8 mouse cellular contexts compared by ENCODE assay signal in the genomic region with DNA sequence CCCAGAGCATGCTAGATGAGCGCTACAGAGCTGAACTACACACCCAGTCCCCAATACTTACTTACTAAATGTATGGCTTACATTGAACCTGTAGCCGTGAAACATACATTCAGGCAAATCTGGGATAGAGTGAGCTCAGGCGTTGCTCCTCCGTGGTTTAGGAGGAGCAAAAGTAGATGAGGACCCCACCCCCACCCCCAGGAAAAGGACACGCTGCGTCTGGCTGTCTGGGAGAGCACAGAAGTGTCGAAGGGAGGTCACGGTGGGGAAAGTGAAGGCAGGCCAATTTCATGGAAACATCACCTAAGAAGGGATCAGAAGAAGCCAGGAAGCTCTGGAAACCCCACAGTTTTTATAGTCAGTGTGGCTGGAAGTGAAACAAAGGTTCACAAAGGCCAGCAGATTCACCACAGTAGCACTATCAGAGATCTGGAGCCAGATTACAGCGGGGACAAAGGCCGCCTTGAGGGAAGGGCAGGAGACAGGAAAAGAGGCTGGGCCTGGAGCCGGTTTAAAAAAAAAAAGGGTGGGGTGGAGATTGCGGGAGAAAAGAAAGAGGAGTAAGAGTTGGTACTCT. TPM values are rescaled to one million over a fixed set of nuclear protein-coding genes. Genes with fewer than 3 reads are reported as not detected.
DNase-seq lines count a peak whose midpoint lies in the region; ATAC-seq and TF ChIP-seq lines count a peak whose summit lies in the region.

No protein-coding gene starts in this region.

- H3K79me2 ChIP-seq in myocyte (ENCODE audit: control insufficient read depth, insufficient read depth): no peaks in the 10 kb centered on the region

- H3K9me3 ChIP-seq in intestine, embryonic 14.5 days (ENCODE audit: control insufficient read depth, low read length): no peaks in the 10 kb centered on the region

- H3K4me1 ChIP-seq in cortical plate, adult 2 months (ENCODE audit: control insufficient read depth, insufficient read depth, low read length): peaks cover 4% of the 10 kb centered on the region
- peaks cover 9% of the 10 kb centered on the region for H3K4me1 ChIP-seq in intestine, embryonic 14.5 days (replicated peaks; ENCODE audit: control insufficient read depth, insufficient read depth, low read length)

- peak overlapping the region; percentile 76 for H3K9ac ChIP-seq in intestine, embryonic 14.5 days (ENCODE audit: low read length)

- no peak for DNase-seq in left cerebral cortex, adult 2 months (ENCODE audit: extremely low spot score in 1 of 2, low spot score in 2 of 2)
- DNase-seq in left cerebral cortex, adult 11 months (ENCODE audit: low spot score): no peak
- no peak for DNase-seq in intestine, embryonic 14.5 days (ENCODE audit: low spot score)
- no peak for DNase-seq in ovary, postnatal 36 days (ENCODE audit: low spot score)
- DNase-seq in adrenal gland, adult 18-20 months (ENCODE audit: low spot score in 2 of 2): no peak
- DNase-seq in B cell, adult 2 months: no peak

- ATAC-seq in intestine, embryonic 14.5 days (replicated peaks; ENCODE audit: low FRiP score, low TSS enrichment, low read depth): 0 out of 2 replicates have a peak, but pooled peaks have one; percentile 12

- TF ChIP-seq CTCF in left cerebral cortex, adult 2 months (IDR thresholded peaks at IDR 0.05): no peak
- TF ChIP-seq CTCF in cortical plate, adult 2 months (IDR thresholded peaks at IDR 0.05; ENCODE audit: extremely low read depth, insufficient read depth, low read length): no peak

- H3K27me3 ChIP-seq in intestine, embryonic 14.5 days (replicated peaks; ENCODE audit: control insufficient read depth, insufficient read depth, low read length): no peaks in the 10 kb centered on the region
- no peaks in the 10 kb centered on the region for H3K27me3 ChIP-seq in myocyte (ENCODE audit: control insufficient read depth, insufficient read depth, insufficient read length)

- peak overlapping the region; percentile 69 for H3K4me2 ChIP-seq in intestine, embryonic 14.5 days (ENCODE audit: low read length)
- H3K4me2 ChIP-seq in myocyte (ENCODE audit: low read depth): peak overlapping the region; percentile 97

- H3K4me3 ChIP-seq in left cerebral cortex, adult 2 months: peak overlapping the region; percentile 61
- H3K4me3 ChIP-seq in cortical plate, adult 2 months (ENCODE audit: insufficient read depth, low read length): peak overlapping the region; percentile 38
- peak overlapping the region; percentile 47 for H3K4me3 ChIP-seq in intestine, embryonic 14.5 days (ENCODE audit: low read depth, low read length)
- H3K4me3 ChIP-seq in myocyte: peak overlapping the region; percentile 45

- WGBS in intestine, embryonic 14.5 days: 2% methylated on average over 12 of the region's 12 CpGs

- peak overlapping the region; percentile 70 for H3K27ac ChIP-seq in left cerebral cortex, adult 2 months
- H3K27ac ChIP-seq in cortical plate, adult 2 months (ENCODE audit: insufficient read depth, low read length): peak overlapping the region; percentile 31; the same call in 1 of the 2 replicates
- H3K27ac ChIP-seq in intestine, embryonic 14.5 days (ENCODE audit: low read depth): peak overlapping the region; percentile 95

- H3K36me3 ChIP-seq in intestine, embryonic 14.5 days (ENCODE audit: control insufficient read depth, insufficient read depth, low read length): no peaks in the 10 kb centered on the region
- H3K36me3 ChIP-seq in myocyte (ENCODE audit: control insufficient read depth, insufficient read depth): no peaks in the 10 kb centered on the region

- TF ChIP-seq POLR2A in cortical plate, adult 2 months (IDR thresholded peaks at IDR 0.05; ENCODE audit: extremely low read depth, insufficient read depth, low read length): no peak
- no peak for TF ChIP-seq POLR2A in myocyte (IDR thresholded peaks at IDR 0.05; ENCODE audit: insufficient read length, low read depth)

- H3ac ChIP-seq in myocyte (ENCODE audit: control insufficient read depth, insufficient read length): peak overlapping the region; percentile 3

- intact Hi-C loops in left cerebral cortex, adult 2 months (cut with DNase I): loop anchor here (2.0 kb wide), 1 partner anchor 19 kb away; a partner anchor contains a TSS

TF ChIP-seq in myocyte, 11 proteins besides CTCF, POLR2A, EP300 and RAD21:
- no peak for TF ChIP-seq MAX (IDR thresholded peaks at IDR 0.05; ENCODE audit: low read depth)
- no peak for TF ChIP-seq MYOD1 (IDR thresholded peaks at IDR 0.05; ENCODE audit: control insufficient read depth in 1 of 3, insufficient read length in 2 of 3, low read depth in 2 of 3)
- no peak for TF ChIP-seq USF1 (IDR thresholded peaks at IDR 0.05; ENCODE audit: low read depth)
- TF ChIP-seq SRF (IDR thresholded peaks at IDR 0.05; ENCODE audit: control insufficient read depth, insufficient read length, low read depth): no peak
- no peak for TF ChIP-seq CEBPB (IDR thresholded peaks at IDR 0.05; ENCODE audit: insufficient read depth, poor library complexity, severe bottlenecking)
- TF ChIP-seq POLR2AphosphoS2 (IDR thresholded peaks at IDR 0.05; ENCODE audit: insufficient read length, low read depth): no peak
- no peak for TF ChIP-seq E2F4 (IDR thresholded peaks at IDR 0.05; ENCODE audit: insufficient read depth)
- no peak for TF ChIP-seq TCF12 (IDR thresholded peaks at IDR 0.05; ENCODE audit: insufficient read depth, poor library complexity, severe bottlenecking)
- TF ChIP-seq MYOG (IDR thresholded peaks at IDR 0.05; ENCODE audit: control insufficient read depth in 1 of 3, insufficient read depth in 1 of 3, insufficient read length in 2 of 3, low read depth in 2 of 3): no peak
- TF ChIP-seq TCF3 (IDR thresholded peaks at IDR 0.05; ENCODE audit: insufficient read length, low read depth): no peak
TF ChIP-seq in myocyte: peak in this region for 0.

RNA-seq across cellular contexts. Expression of a gene that starts 20.0 kb away (rescaled TPM):
- total RNA-seq in left cerebral cortex, adult 2 months (2021): 100 to 1,000 TPM; 116 to 118 TPM
- 37.4 and 38.0 TPM in 2 replicates for polyA plus RNA-seq in cortical plate, adult 2 months (2012; rRNA removed)
- 67.5 and 69.3 TPM in 2 replicates for polyA plus RNA-seq in intestine, embryonic 14.5 days (2014; fragmentation: Nextera tagmentation; extraction: Ambion mirVana)
- polyA plus RNA-seq in myocyte (2012; fragmentation: generic; extraction: Trizol): 10.2 TPM
- total RNA-seq in adrenal gland, adult 18-20 months (2021): 10 to 100 TPM; 76.4 to 82.4 TPM

RNA-seq across cellular contexts. Expression of a gene that starts 37.2 kb away (rescaled TPM):
- under 1 TPM; 0.36 to 0.40 TPM for total RNA-seq in left cerebral cortex, adult 2 months (2021)
- 0.08 and 0.10 TPM in 2 replicates for polyA plus RNA-seq in cortical plate, adult 2 months (2012; rRNA removed)
- 19.5 and 22.5 TPM in 2 replicates for polyA plus RNA-seq in intestine, embryonic 14.5 days (2014; fragmentation: Nextera tagmentation; extraction: Ambion mirVana)
- polyA plus RNA-seq in myocyte (2012; fragmentation: generic; extraction: Trizol): 6.6 TPM
- total RNA-seq in adrenal gland, adult 18-20 months (2021): 10 to 100 TPM; 28.4 to 38.7 TPM

RNA-seq across cellular contexts. Expression of a gene that starts 56.3 kb away (rescaled TPM):
- not detected for total RNA-seq in left cerebral cortex, adult 2 months (2021)
- polyA plus RNA-seq in cortical plate, adult 2 months (2012; rRNA removed): not detected in 2 replicates
- polyA plus RNA-seq in intestine, embryonic 14.5 days (2014; fragmentation: Nextera tagmentation; extraction: Ambion mirVana): not detected in 2 replicates
- polyA plus RNA-seq in myocyte (2012; fragmentation: generic; extraction: Trizol): not detected
- not detected for total RNA-seq in adrenal gland, adult 18-20 months (2021)

Comparison
In these comparisons a context has a peak if more than half of its experiments do, and no peak if none do; other contexts are left out.
1. H3K27ac ChIP-seq: peak in every context shown above with its lines; median percentile 95 in intestine, embryonic 14.5 days; 70 in left cerebral cortex, adult 2 months; 31 in cortical plate, adult 2 months.